Mouse (Mus musculus) duodenum, adult 2 months (tissue): ENCODE data around the gene Rsbn1l. TPM values are rescaled to one million over a fixed set of nuclear protein-coding genes. Genes with fewer than 3 reads are reported as not detected.

Experiments
- polyA plus RNA-seq: library from polyadenylated mRNA; depleted of rRNA; stranded (reverse); fragments of >200 nt; gene quantifications from 2 replicates; pipeline ENCODE4 v1.2.3, GENCODE M21; 2012; ENCODE audit warnings: low replicate concordance; rRNA removed

Rsbn1l gene
- 1.9 and 2.1 TPM in 2 replicates for polyA plus RNA-seq

GRCm38 (mm10) chr5:20956298-20956697 lies at the start of gene Rsbn1l:
Rsbn1l (minus strand) TSS chr5:20956398.

GRCm38 (mm10) chr5:20881915-20882800 lies 74.0 kb downstream of the Rsbn1l start, which contains the start of the genes Phtf2 and Tmem60:
Phtf2 (minus strand) TSS chr5:20882124.
Tmem60 (plus strand) TSS chr5:20882191.

Other genes starting within 250 kb of the Rsbn1l start
- gene Phtf2, start 74.3 kb downstream of the Rsbn1l start, polyA plus RNA-seq: 0.37 TPM in 1 of 2 replicates, not detected in the other
- 1.5 TPM in 2 replicates for gene Tmem60, start 74.2 kb downstream of the Rsbn1l start, polyA plus RNA-seq
- gene Ptpn12, start 99.5 kb upstream of the Rsbn1l start, polyA plus RNA-seq: 6.6 and 7.4 TPM in 2 replicates
- gene Gsap, start 229.9 kb upstream of the Rsbn1l start, polyA plus RNA-seq: 0.23 and 0.37 TPM in 2 replicates